Mouse (Mus musculus) kidney, postnatal 0 days (tissue): ENCODE data around the gene Morn1. TPM values are rescaled to one million over a fixed set of nuclear protein-coding genes. Genes with fewer than 3 reads are reported as not detected.

ENCODE experiments used
- ATAC-seq: fragments of 200-750 bp; cut with Nextera tagmentation; replicated peaks from 2 replicates; pipeline ENCODE4 v1.8.0; 2017; ENCODE audit warnings: low read depth, moderate number of reproducible peaks, moderate TSS enrichment, moderate library complexity; ENCODE audit not compliant: low FRiP score
- DNase-seq: peaks from one replicate; pipeline ENCODE4 v3.0.0-alpha.2; 2016; ENCODE audit warnings: low spot score
- H3K27ac ChIP-seq: fragments of 300-500 bp; sonication (generic); 2 replicates; pipeline ENCODE4 v1.5.1; 2014; ENCODE audit warnings: mild to moderate bottlenecking
- H3K27me3 ChIP-seq: fragments of 300-500 bp; sonication (generic); 2 replicates; pipeline ENCODE4 v1.6.1; 2014; ENCODE audit warnings: low read length, mixed read lengths; ENCODE audit not compliant: insufficient read depth
- H3K36me3 ChIP-seq: fragments of 300-500 bp; sonication (generic); 2 replicates; pipeline ENCODE4 v1.6.1; 2014; ENCODE audit warnings: low read length, mixed read lengths; ENCODE audit not compliant: insufficient read depth
- H3K4me1 ChIP-seq: fragments of 300-500 bp; sonication (generic); replicated peaks from 2 replicates; pipeline ENCODE4 v1.6.1; 2014; ENCODE audit warnings: antibody characterized with exemption, low read length, mixed read lengths; ENCODE audit not compliant: insufficient read depth
- H3K4me2 ChIP-seq: fragments of 300-500 bp; sonication (generic); 2 replicates; pipeline ENCODE4 v1.6.1; 2014; ENCODE audit warnings: mild to moderate bottlenecking, low read length, moderate library complexity, mixed read lengths
- H3K4me3 ChIP-seq: fragments of 300-500 bp; sonication (generic); replicated peaks from 2 replicates; pipeline ENCODE4 v1.5.1; 2014; ENCODE audit warnings: low read depth, low read length
- H3K9ac ChIP-seq: fragments of 300-500 bp; sonication (generic); 2 replicates; pipeline ENCODE4 v1.6.1; 2014; ENCODE audit warnings: low read depth, low read length
- H3K9me3 ChIP-seq: fragments of 300-500 bp; sonication (generic); replicated peaks from 2 replicates; pipeline ENCODE4 v1.6.1; 2016; ENCODE audit warnings: low read length, inconsistent platforms, mixed read lengths
- CTCF ChIP-seq: IDR thresholded peaks from 2 replicates; pipeline ENCODE4 v1.5.1; 2016; ENCODE audit warnings: antibody characterized with exemption, low read depth, mild to moderate bottlenecking, moderate library complexity
- WGBS: fragments of 180-500 bp; shearing (Covaris S2); extraction: QIAGEN DNeasy Blood & Tissue Kit; methylation state at CpG from one replicate; pipeline ENCODE4 v1.1.7; 2014; 5-methylcytosine and 5-hydroxymethylcytosine counted together
- polyA plus RNA-seq: library from polyadenylated mRNA; unstranded; fragments of >200 nt; fragmentation: Nextera tagmentation; extraction: Ambion mirVana; gene quantifications from 2 replicates; pipeline ENCODE4 v1.2.1, GENCODE M21; 2015

Gene Morn1
- polyA plus RNA-seq, 1 experiment from 2014 or later: 7.0 TPM

- no peaks in the 10 kb centered on the region for H3K27me3 ChIP-seq
- TF ChIP-seq CTCF: no peak
- no peak overlapping the region for H3K27ac ChIP-seq
- no peak overlapping the region for H3K4me3 ChIP-seq
- H3K4me2 ChIP-seq: no peak overlapping the region
- no peaks in the 10 kb centered on the region for H3K36me3 ChIP-seq
- peaks cover 74% of the 10 kb centered on the region for H3K4me1 ChIP-seq
- H3K9ac ChIP-seq: no peak overlapping the region
- 79% methylated on average over 9 of the region's 9 CpGs for WGBS
- DNase-seq (no peak), ATAC-seq (no peak)
- H3K9me3 ChIP-seq: no peaks in the 10 kb centered on the region
These were observed 99.5 kb downstream of the Morn1 start for GRCm38 (mm10) chr4:155185845-155186244.

- H3K36me3 ChIP-seq: no peaks in the 10 kb centered on the region
- DNase-seq (peak; percentile 68), ATAC-seq (no peak)
- no peak for TF ChIP-seq CTCF
- no peaks in the 10 kb centered on the region for H3K27me3 ChIP-seq
- H3K9ac ChIP-seq: no peak overlapping the region
- H3K9me3 ChIP-seq: no peaks in the 10 kb centered on the region
- 39% methylated on average over 3 of the region's 3 CpGs for WGBS
- H3K4me1 ChIP-seq: peaks cover 84% of the 10 kb centered on the region
- peak overlapping the region; percentile 65 for H3K27ac ChIP-seq
- H3K4me2 ChIP-seq: no peak overlapping the region
- no peak overlapping the region for H3K4me3 ChIP-seq
These were observed 100.9 kb downstream of the Morn1 start for GRCm38 (mm10) chr4:155187192-155187674.

- ATAC-seq (peak; percentile 22; the same call in 1 of the 2 replicates), DNase-seq (no peak)
- no peak for TF ChIP-seq CTCF
- H3K27ac ChIP-seq: peak overlapping the region; percentile 65; the same call in 1 of the 2 replicates
- H3K4me3 ChIP-seq: no peak overlapping the region
- H3K36me3 ChIP-seq: peaks cover 4% of the 10 kb centered on the region; the same call in 1 of the 2 replicates
- 18% methylated on average over 8 of the region's 8 CpGs for WGBS
- H3K9me3 ChIP-seq: no peaks in the 10 kb centered on the region
- no peaks in the 10 kb centered on the region for H3K27me3 ChIP-seq
- no peak overlapping the region for H3K9ac ChIP-seq
- H3K4me1 ChIP-seq: peaks cover 79% of the 10 kb centered on the region
- H3K4me2 ChIP-seq: no peak overlapping the region
These were observed 102.0 kb downstream of the Morn1 start for GRCm38 (mm10) chr4:155188341-155188740.

DNA sequence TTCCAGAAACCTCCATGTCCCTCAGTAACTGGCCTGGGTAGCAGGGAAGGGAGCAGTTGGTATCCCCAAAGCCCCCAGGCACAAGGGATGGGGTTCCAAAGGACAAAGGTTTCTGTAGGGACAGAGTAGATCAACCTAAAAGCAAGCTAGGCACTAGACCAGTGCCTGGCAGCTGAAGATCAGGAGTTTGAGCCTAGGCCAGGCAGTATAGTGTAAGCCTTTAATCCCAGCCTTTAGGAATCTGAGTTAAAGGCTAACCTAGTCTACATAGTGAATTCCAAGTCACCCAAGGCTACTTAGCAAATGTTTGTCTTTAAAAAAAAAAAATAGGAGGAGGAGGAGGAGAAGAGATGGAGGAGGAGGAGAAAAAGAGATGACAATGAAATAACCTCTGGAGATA, 102.4 kb downstream of the Morn1 start:
- peak overlapping the region; percentile 65; the same call in 1 of the 2 replicates for H3K27ac ChIP-seq

GRCm38 (mm10) chr4:155189711-155190139, 103.3 kb downstream of the Morn1 start:
- Histone ChIP-seq H3K27me3 (no peaks in the 10 kb centered on the region), H3K4me2 (peak overlapping the region; percentile 8; the same call in 1 of the 2 replicates), H3K27ac (peak overlapping the region; percentile 66), H3K4me3 (no peak overlapping the region), H3K4me1 (peaks cover 68% of the 10 kb centered on the region), H3K9ac (peak overlapping the region; percentile 15; the same call in 1 of the 2 replicates), H3K36me3 (peaks cover 4% of the 10 kb centered on the region; the same call in 1 of the 2 replicates), H3K9me3 (no peaks in the 10 kb centered on the region)
- DNase-seq: peak; percentile 74
- peak; percentile 52 for TF ChIP-seq CTCF
- 21% methylated on average over 4 of the region's 4 CpGs for WGBS
- ATAC-seq: peak; percentile 68; the same call in 1 of the 2 replicates

More for the DNA sequence above, 102.4 kb downstream of the Morn1 start:
- H3K27me3 ChIP-seq: no peaks in the 10 kb centered on the region
- H3K36me3 ChIP-seq: peaks cover 4% of the 10 kb centered on the region; the same call in 1 of the 2 replicates
- H3K4me3 ChIP-seq: no peak overlapping the region
- TF ChIP-seq CTCF: no peak
- H3K9ac ChIP-seq: no peak overlapping the region
- H3K4me2 ChIP-seq: no peak overlapping the region
- H3K4me1 ChIP-seq: peaks cover 77% of the 10 kb centered on the region
- ATAC-seq (no peak), DNase-seq (no peak)
- H3K9me3 ChIP-seq: no peaks in the 10 kb centered on the region

DNA sequence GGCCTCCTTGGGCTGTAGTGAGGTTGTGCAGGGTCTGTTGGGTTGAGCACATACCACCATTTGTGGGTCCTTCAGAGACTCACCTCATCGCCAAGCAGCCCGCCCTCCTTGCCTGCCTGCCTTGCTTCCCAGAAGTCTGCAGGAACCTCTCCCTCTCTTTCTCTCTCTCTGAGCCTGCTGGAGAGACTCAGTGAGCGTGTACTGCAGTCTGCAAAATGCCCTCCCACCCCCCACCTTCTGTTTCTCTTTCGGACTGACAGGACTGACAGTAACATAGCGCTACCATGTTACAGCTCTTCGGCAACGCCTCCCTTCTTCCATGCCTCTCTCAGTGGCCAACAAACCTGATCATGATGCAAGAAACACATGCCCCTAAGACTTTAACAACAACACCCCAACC, 103.9 kb downstream of the Morn1 start:
- no peaks in the 10 kb centered on the region for H3K9me3 ChIP-seq
- 28% methylated on average over 7 of the region's 7 CpGs for WGBS
- peaks cover 68% of the 10 kb centered on the region for H3K4me1 ChIP-seq
- H3K9ac ChIP-seq: peak overlapping the region; percentile 14; the same call in 1 of the 2 replicates
- no peaks in the 10 kb centered on the region for H3K27me3 ChIP-seq
- peak overlapping the region; percentile 66; the same call in 1 of the 2 replicates for H3K27ac ChIP-seq
- no peak overlapping the region for H3K4me3 ChIP-seq
- DNase-seq (no peak), ATAC-seq (no peak)
- H3K4me2 ChIP-seq: no peak overlapping the region; the same call in 1 of the 2 replicates
- no peak for TF ChIP-seq CTCF
- H3K36me3 ChIP-seq: peaks cover 4% of the 10 kb centered on the region; the same call in 1 of the 2 replicates

Other genes starting within 250 kb of the Morn1 start
- 0.30 and 0.34 TPM in 2 replicates for gene Ttc34, start 249.1 kb upstream of the Morn1 start, polyA plus RNA-seq
- not detected in 2 replicates for gene Mmel1, start 217.0 kb upstream of the Morn1 start, polyA plus RNA-seq
- 40.6 and 42.0 TPM in 2 replicates for gene Fam213b, start 187.4 kb upstream of the Morn1 start, polyA plus RNA-seq
- 0.75 and 1.3 TPM in 2 replicates for gene Tnfrsf14, start 158.0 kb upstream of the Morn1 start, polyA plus RNA-seq
- 5.8 and 6.2 TPM in 2 replicates for gene Hes5, start 125.7 kb upstream of the Morn1 start, polyA plus RNA-seq
- 30.4 TPM in 2 replicates for gene Pank4, start 122.5 kb upstream of the Morn1 start, polyA plus RNA-seq
- 2.1 and 2.3 TPM in 2 replicates for gene Plch2, start 29.8 kb upstream of the Morn1 start, polyA plus RNA-seq
- 18.3 and 19.7 TPM in 2 replicates for gene Pex10, start 19.6 kb upstream of the Morn1 start, polyA plus RNA-seq
- gene Rer1, start 195 bp upstream of the Morn1 start, polyA plus RNA-seq: 194 and 205 TPM in 2 replicates
- gene Ski, start 136.0 kb downstream of the Morn1 start, polyA plus RNA-seq: 15.5 TPM in 2 replicates
- 77.2 and 80.0 TPM in 2 replicates for gene Faap20, start 163.2 kb downstream of the Morn1 start, polyA plus RNA-seq